Mouse (Mus musculus): ENCODE data around the gene Gm16381. TPM values are rescaled to one million over a fixed set of nuclear protein-coding genes. Genes with fewer than 3 reads are reported as not detected.
"Not testable (repeated sequence)": the region's sequence is repeated elsewhere in the genome, so short reads cannot be mapped to it uniquely, and the experiment has no call there.

The Gm16381 gene
- not detected for polyA plus RNA-seq (2021)

DNA sequence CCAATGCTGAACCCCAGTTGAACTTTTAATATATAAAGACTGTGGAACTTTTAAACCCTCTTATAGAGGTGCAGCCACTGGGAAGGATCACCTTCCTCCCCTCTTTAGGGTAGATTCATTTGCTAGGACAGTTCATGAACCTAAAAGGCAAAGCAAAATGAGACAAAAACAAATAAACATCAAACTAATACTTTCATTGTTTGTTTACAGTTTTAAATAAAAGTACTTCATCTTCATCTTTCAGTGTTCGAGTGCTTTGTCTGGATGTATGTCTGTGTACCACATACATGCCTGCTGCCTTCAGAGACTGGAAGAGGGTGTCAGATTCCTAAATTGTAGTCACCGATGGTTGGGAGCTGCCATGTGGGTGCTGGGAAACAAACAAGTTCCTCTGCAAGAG, at the start of gene Gm16381:
Gene Gm16381, minus strand, starts transcription at position 101 of the 400 bp plus-strand sequence.
- H3K27me3 ChIP-seq; ATAC-seq; DNase-seq (ENCODE audit: low read depth, low spot score); in situ Hi-C loops (cut with MboI; ENCODE audit: low pct_unique_long_range_greater_than_20kb); POLR2A ChIA-PET; CTCF ChIA-PET: not testable (repeated sequence)

DNA sequence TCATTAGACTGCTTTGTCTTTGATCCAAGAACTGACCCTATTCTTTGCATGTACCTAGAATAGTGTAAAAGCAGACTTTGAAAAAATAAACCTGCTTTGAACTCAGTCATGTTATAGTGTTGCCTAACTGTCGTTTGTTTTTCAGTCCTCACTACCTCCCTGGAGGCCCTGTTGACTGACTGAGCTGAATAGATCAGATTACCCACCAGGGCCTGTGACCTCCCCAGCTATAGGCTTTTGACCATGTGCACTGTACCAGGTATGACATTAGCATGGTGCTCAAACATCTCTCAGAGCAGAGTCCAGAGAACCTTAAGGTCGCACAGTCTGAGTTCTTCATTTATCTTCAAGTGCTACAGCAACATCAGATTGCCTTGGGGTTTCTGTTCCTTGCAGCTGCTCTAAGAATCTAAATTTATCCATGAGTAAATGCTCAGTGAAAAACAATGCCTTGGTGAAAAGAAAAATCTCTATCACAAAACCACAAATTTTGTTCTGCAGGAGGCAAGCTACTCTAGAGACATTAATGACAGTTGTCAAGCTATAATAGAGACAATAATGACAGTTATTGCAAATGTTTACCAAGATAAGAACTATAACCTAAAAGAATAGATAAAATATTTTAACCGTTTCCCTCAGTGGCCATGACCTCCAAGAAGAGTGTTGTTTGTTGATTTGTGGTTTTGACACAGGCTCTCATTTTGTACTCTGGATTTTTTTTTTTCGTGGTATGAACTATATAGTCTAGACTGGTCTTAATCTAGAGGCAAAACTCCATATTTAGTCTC, 8.7 kb upstream of the Gm16381 start:
- POLR2A ChIA-PET; CTCF ChIA-PET; ATAC-seq; DNase-seq (ENCODE audit: low read depth, low spot score); H3K27me3 ChIP-seq; in situ Hi-C loops (cut with MboI; ENCODE audit: low pct_unique_long_range_greater_than_20kb): not testable (repeated sequence)

- in situ Hi-C loops (cut with MboI; ENCODE audit: low pct_unique_long_range_greater_than_20kb); POLR2A ChIA-PET; H3K27me3 ChIP-seq; DNase-seq (ENCODE audit: low read depth, low spot score); ATAC-seq; CTCF ChIA-PET: not testable (repeated sequence)
These were observed 25.9 kb downstream of the Gm16381 start, which contains the start of gene Gm4027 for GRCm38 (mm10) chr12:87618569-87618968. Gm4027 (plus strand) TSS chr12:87618869.

- in situ Hi-C loops (cut with MboI; ENCODE audit: low pct_unique_long_range_greater_than_20kb); H3K27me3 ChIP-seq; POLR2A ChIA-PET; CTCF ChIA-PET; ATAC-seq; DNase-seq (ENCODE audit: low read depth, low spot score): not testable (repeated sequence)
These were observed 42.0 kb downstream of the Gm16381 start, which contains the start of gene Oog1 for GRCm38 (mm10) chr12:87602388-87602787. Oog1 (plus strand) TSS chr12:87602688.

DNA sequence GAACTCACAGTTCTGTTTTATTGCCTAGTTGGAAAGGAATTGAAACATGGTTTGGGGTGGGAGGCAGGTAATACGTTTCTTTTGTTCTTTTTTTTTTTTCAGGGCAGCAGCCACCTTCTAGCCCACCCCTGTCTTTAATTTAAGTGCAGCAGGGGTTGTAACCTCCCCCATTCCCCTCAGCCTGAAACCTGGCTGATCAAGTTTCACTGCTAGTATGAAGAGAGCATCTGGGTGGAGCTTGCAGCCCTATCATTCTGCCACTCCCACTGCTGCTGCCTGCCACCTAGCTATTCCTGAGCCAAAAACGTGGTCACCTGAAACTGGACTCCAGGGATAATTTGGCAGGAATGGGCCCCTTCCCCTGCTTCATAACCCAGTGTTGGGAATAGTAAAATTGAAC, 43.0 kb downstream of the Gm16381 start:
- DNase-seq (ENCODE audit: low read depth, low spot score); POLR2A ChIA-PET; CTCF ChIA-PET; in situ Hi-C loops (cut with MboI; ENCODE audit: low pct_unique_long_range_greater_than_20kb); H3K27me3 ChIP-seq; ATAC-seq: not testable (repeated sequence)

Other genes with a start within 250 kb of the Gm16381 start
- gene Slirp, start 200.7 kb downstream of the Gm16381 start, polyA plus RNA-seq (2021), result 138 TPM
- gene Alkbh1, start 200.6 kb downstream of the Gm16381 start, polyA plus RNA-seq (2021), result 15.5 TPM
- gene Snw1, start 172.3 kb downstream of the Gm16381 start, polyA plus RNA-seq (2021), result 99.2 TPM
- not detected for gene Gm5788, start 149.9 kb downstream of the Gm16381 start, polyA plus RNA-seq (2021)
- 0.27 TPM for gene Gm8300, start 130.3 kb downstream of the Gm16381 start, polyA plus RNA-seq (2021)
- 0.19 TPM for gene Oog1, start 41.9 kb downstream of the Gm16381 start, polyA plus RNA-seq (2021)
- gene Gm4027, start 25.8 kb downstream of the Gm16381 start, polyA plus RNA-seq (2021), result 0.13 TPM
- not detected for gene Gm21319, start 131.1 kb upstream of the Gm16381 start, polyA plus RNA-seq (2021)
- not detected for gene Gm21936, start 150.9 kb upstream of the Gm16381 start, polyA plus RNA-seq (2021)
- gene BB287469, start 172.0 kb upstream of the Gm16381 start, polyA plus RNA-seq (2021), result not detected
- not detected for gene Gm2001, start 197.7 kb upstream of the Gm16381 start, polyA plus RNA-seq (2021)
- gene Gm2016, start 229.5 kb upstream of the Gm16381 start, polyA plus RNA-seq (2021), result 0.39 TPM